Mouse (Mus musculus) c-Kit-positive CD71-positive TER-119-positive erythroid progenitor cells, embryonic 14.5 days (primary cell): Measurements from ENCODE around the gene Arhgap20.

Experiments
- DNase-seq: peaks from one replicate; pipeline ENCODE4 v3.0.0-alpha.2; 2013; ENCODE audit warnings: low spot score

Gene Arhgap20

GRCm38 (mm10) chr9:51799156-51799555 is 34.0 kb downstream of the Arhgap20 start:
- DNase-seq = no peak

GRCm38 (mm10) chr9:51807272-51807671 is 42.1 kb downstream of the Arhgap20 start:
- no peak for DNase-seq

- DNase-seq = no peak
These were observed 47.8 kb downstream of the Arhgap20 start for GRCm38 (mm10) chr9:51812931-51813330.

GRCm38 (mm10) chr9:51824516-51824915 is 59.4 kb downstream of the Arhgap20 start:
- no peak for DNase-seq

- no peak for DNase-seq
These were observed 66.5 kb downstream of the Arhgap20 start for GRCm38 (mm10) chr9:51831596-51831995.

GRCm38 (mm10) chr9:51832368-51832767 is 67.2 kb downstream of the Arhgap20 start:
- no peak for DNase-seq

GRCm38 (mm10) chr9:51837716-51838115 is 72.6 kb downstream of the Arhgap20 start:
- no peak for DNase-seq

GRCm38 (mm10) chr9:51843216-51843615 is 78.1 kb downstream of the Arhgap20 start:
- no peak for DNase-seq

GRCm38 (mm10) chr9:51845796-51846195 is 80.7 kb downstream of the Arhgap20 start:
- no peak for DNase-seq

- no peak for DNase-seq
These were observed 88.6 kb downstream of the Arhgap20 start for GRCm38 (mm10) chr9:51853772-51854171.

GRCm38 (mm10) chr9:51864273-51864672 is 99.1 kb downstream of the Arhgap20 start:
- DNase-seq = no peak

- no peak for DNase-seq
These were observed 101.5 kb downstream of the Arhgap20 start for GRCm38 (mm10) chr9:51866634-51867033.

- no peak for DNase-seq
These were observed 103.9 kb downstream of the Arhgap20 start for GRCm38 (mm10) chr9:51869056-51869455.

GRCm38 (mm10) chr9:51874348-51874747 is 109.2 kb downstream of the Arhgap20 start:
- DNase-seq = no peak

GRCm38 (mm10) chr9:51875531-51875930 is 110.4 kb downstream of the Arhgap20 start:
- no peak for DNase-seq

- DNase-seq = no peak
These were observed 116.2 kb downstream of the Arhgap20 start for GRCm38 (mm10) chr9:51881386-51881785.

- DNase-seq = no peak
These were observed 116.7 kb downstream of the Arhgap20 start for GRCm38 (mm10) chr9:51881881-51882280.

GRCm38 (mm10) chr9:51883319-51883718 is 118.2 kb downstream of the Arhgap20 start:
- no peak for DNase-seq

GRCm38 (mm10) chr9:51892921-51893320 is 127.8 kb downstream of the Arhgap20 start:
- DNase-seq = no peak
